Mouse (Mus musculus) erythroblast, embryonic 14.5 days (primary cell): ENCODE data around the gene Adprh. TPM values are rescaled to one million over a fixed set of nuclear protein-coding genes. Genes with fewer than 3 reads are reported as not detected.

ENCODE experiments used
- H3K27me3 ChIP-seq: 2 replicates; pipeline ENCODE4 v1.6.1; 2012; ENCODE audit warnings: inconsistent platforms; ENCODE audit not compliant: control insufficient read depth
- H3K36me3 ChIP-seq: 2 replicates; pipeline ENCODE4 v1.6.1; 2012; ENCODE audit warnings: mild to moderate bottlenecking, inconsistent platforms; ENCODE audit not compliant: control insufficient read depth
- H3K4me1 ChIP-seq: 2 replicates; pipeline ENCODE4 v1.6.1; 2012; ENCODE audit warnings: inconsistent platforms; ENCODE audit not compliant: control insufficient read depth
- H3K4me3 ChIP-seq: replicated peaks from 2 replicates; pipeline ENCODE3; 2012; ENCODE audit warnings: moderate library complexity, mild to moderate bottlenecking, inconsistent platforms
- H3K9me3 ChIP-seq: 2 replicates; pipeline ENCODE4 v1.6.1; 2012; ENCODE audit warnings: low read length, inconsistent platforms, mixed read lengths; ENCODE audit not compliant: control insufficient read depth
- GATA1 ChIP-seq: IDR thresholded peaks from 2 replicates; pipeline ENCODE4 v1.6.1; 2012; ENCODE audit warnings: low read length, inconsistent platforms, mixed read lengths
- TAL1 ChIP-seq: IDR thresholded peaks from 3 replicates; pipeline ENCODE4 v1.6.1; 2012; ENCODE audit warnings: low read length, inconsistent platforms, mixed read lengths
- polyA plus RNA-seq: library from polyadenylated mRNA; stranded (reverse); fragments of >175 nt; gene quantifications from 2 replicates; pipeline ENCODE4 v1.2.3, GENCODE M21; 2012

Adprh gene
- polyA plus RNA-seq, 1 experiment, result 15.1 TPM

GRCm38 (mm10) chr16:38406293-38406692, 46.2 kb downstream of the Adprh start:
- Histone ChIP-seq H3K4me3 (no peak overlapping the region), H3K36me3 (no peaks in the 10 kb centered on the region; the same call in 1 of the 2 replicates), H3K27me3 (peaks cover 3% of the 10 kb centered on the region), H3K9me3 (no peaks in the 10 kb centered on the region), H3K4me1 (peaks cover 6% of the 10 kb centered on the region)
- no peak for TF ChIP-seq TAL1
- TF ChIP-seq GATA1, result no peak

- Histone ChIP-seq H3K4me1 (peaks cover 16% of the 10 kb centered on the region), H3K9me3 (no peaks in the 10 kb centered on the region), H3K36me3 (no peaks in the 10 kb centered on the region; the same call in 1 of the 2 replicates), H3K4me3 (no peak overlapping the region), H3K27me3 (peaks cover 9% of the 10 kb centered on the region)
- TF ChIP-seq GATA1 (no peak), TAL1 (no peak)
Observed at GRCm38 (mm10) chr16:38403639-38404038, 48.9 kb downstream of the Adprh start.

- peaks cover 10% of the 10 kb centered on the region for H3K4me1 ChIP-seq
- no peak for TF ChIP-seq TAL1
- no peak for TF ChIP-seq GATA1
- H3K36me3 ChIP-seq, result no peaks in the 10 kb centered on the region; the same call in 1 of the 2 replicates
- no peak overlapping the region for H3K4me3 ChIP-seq
- H3K27me3 ChIP-seq, result peaks cover 9% of the 10 kb centered on the region
- no peaks in the 10 kb centered on the region for H3K9me3 ChIP-seq
Observed at GRCm38 (mm10) chr16:38401468-38401867, 51.0 kb downstream of the Adprh start.

GRCm38 (mm10) chr16:38400311-38400960, 52.1 kb downstream of the Adprh start:
- no peaks in the 10 kb centered on the region for H3K9me3 ChIP-seq
- H3K4me3 ChIP-seq, result no peak overlapping the region
- H3K4me1 ChIP-seq, result peaks cover 13% of the 10 kb centered on the region
- no peaks in the 10 kb centered on the region; the same call in 1 of the 2 replicates for H3K36me3 ChIP-seq
- H3K27me3 ChIP-seq, result peaks cover 12% of the 10 kb centered on the region
- TF ChIP-seq GATA1 (no peak), TAL1 (no peak)

- no peak for TF ChIP-seq GATA1
- TF ChIP-seq TAL1, result no peak
- no peak overlapping the region for H3K4me3 ChIP-seq
- H3K4me1 ChIP-seq, result peaks cover 13% of the 10 kb centered on the region
- no peaks in the 10 kb centered on the region for H3K9me3 ChIP-seq
- no peaks in the 10 kb centered on the region; the same call in 1 of the 2 replicates for H3K36me3 ChIP-seq
- peaks cover 12% of the 10 kb centered on the region for H3K27me3 ChIP-seq
Observed at GRCm38 (mm10) chr16:38399531-38400231, 52.8 kb downstream of the Adprh start.

- no peaks in the 10 kb centered on the region; the same call in 1 of the 2 replicates for H3K36me3 ChIP-seq
- no peak overlapping the region for H3K4me3 ChIP-seq
- H3K27me3 ChIP-seq, result peaks cover 12% of the 10 kb centered on the region
- TF ChIP-seq GATA1, result no peak
- TF ChIP-seq TAL1, result no peak
- no peaks in the 10 kb centered on the region for H3K9me3 ChIP-seq
- peaks cover 16% of the 10 kb centered on the region for H3K4me1 ChIP-seq
Observed at GRCm38 (mm10) chr16:38399076-38399475, 53.4 kb downstream of the Adprh start.

GRCm38 (mm10) chr16:38398266-38398665, 54.2 kb downstream of the Adprh start:
- TF ChIP-seq TAL1, result no peak
- no peak for TF ChIP-seq GATA1
- Histone ChIP-seq H3K27me3 (peaks cover 9% of the 10 kb centered on the region; the same call in 1 of the 2 replicates), H3K36me3 (no peaks in the 10 kb centered on the region), H3K9me3 (no peaks in the 10 kb centered on the region), H3K4me3 (no peak overlapping the region), H3K4me1 (peaks cover 18% of the 10 kb centered on the region)

- Histone ChIP-seq H3K36me3 (no peaks in the 10 kb centered on the region), H3K4me3 (no peak overlapping the region), H3K9me3 (no peaks in the 10 kb centered on the region), H3K27me3 (peaks cover 9% of the 10 kb centered on the region; the same call in 1 of the 2 replicates), H3K4me1 (peaks cover 18% of the 10 kb centered on the region)
- TF ChIP-seq GATA1, result no peak
- no peak for TF ChIP-seq TAL1
Observed at GRCm38 (mm10) chr16:38396155-38396554, 56.3 kb downstream of the Adprh start.

GRCm38 (mm10) chr16:38395060-38395730, 57.3 kb downstream of the Adprh start:
- Histone ChIP-seq H3K9me3 (no peaks in the 10 kb centered on the region), H3K4me1 (peaks cover 18% of the 10 kb centered on the region), H3K4me3 (no peak overlapping the region), H3K27me3 (peaks cover 9% of the 10 kb centered on the region; the same call in 1 of the 2 replicates), H3K36me3 (no peaks in the 10 kb centered on the region)
- TF ChIP-seq TAL1, result no peak
- TF ChIP-seq GATA1, result no peak
